Mouse (Mus musculus) bone marrow, adult 2 months (tissue): ENCODE results near the gene Dnajc13. TPM values are rescaled to one million over a fixed set of nuclear protein-coding genes. Genes with fewer than 3 reads are reported as not detected.

Source experiments
- H3K27ac ChIP-seq: fragments of 200-500 bp; 2 replicates; pipeline ENCODE4 v1.5.1; 2012; ENCODE audit warnings: low read depth, mild to moderate bottlenecking, control low read depth, inconsistent platforms, low read length; ENCODE audit not compliant: control insufficient read depth, poor library complexity, insufficient read depth
- H3K4me1 ChIP-seq: fragments of 200-500 bp; 2 replicates; pipeline ENCODE4 v1.6.1; 2011; ENCODE audit warnings: low read length; ENCODE audit not compliant: control insufficient read depth, insufficient read depth
- H3K4me3 ChIP-seq: fragments of 200-500 bp; replicated peaks from 2 replicates; pipeline ENCODE3; 2011; ENCODE audit warnings: mild to moderate bottlenecking, low read depth, low read length, control low read depth; ENCODE audit not compliant: control insufficient read depth
- CTCF ChIP-seq: fragments of 200-500 bp; IDR thresholded peaks from 2 replicates; pipeline ENCODE4 v1.5.1; 2011; ENCODE audit warnings: low read length, control low read depth; ENCODE audit not compliant: control insufficient read depth, insufficient read depth
- POLR2A ChIP-seq: fragments of 200-500 bp; IDR thresholded peaks from 2 replicates; pipeline ENCODE4 v1.6.1; 2011; ENCODE audit warnings: low read depth, mild to moderate bottlenecking, control low read depth, low read length, borderline replicate concordance; ENCODE audit not compliant: control insufficient read depth
- WGBS: fragments of 180-500 bp; shearing (Covaris S2); methylation state at CpG from one replicate; pipeline ENCODE4 v1.1.7; 2018; 5-methylcytosine and 5-hydroxymethylcytosine counted together
- polyA plus RNA-seq: library from polyadenylated mRNA; stranded (reverse); fragments of >200 nt; gene quantifications from 2 replicates; pipeline ENCODE4 v1.2.4, GENCODE M21; 2011; ENCODE audit warnings: low replicate concordance; ENCODE audit not compliant: missing spikeins, insufficient read depth, insufficient read length

Dnajc13 gene
- polyA plus RNA-seq: 10.0 and 15.6 TPM in 2 replicates

DNA sequence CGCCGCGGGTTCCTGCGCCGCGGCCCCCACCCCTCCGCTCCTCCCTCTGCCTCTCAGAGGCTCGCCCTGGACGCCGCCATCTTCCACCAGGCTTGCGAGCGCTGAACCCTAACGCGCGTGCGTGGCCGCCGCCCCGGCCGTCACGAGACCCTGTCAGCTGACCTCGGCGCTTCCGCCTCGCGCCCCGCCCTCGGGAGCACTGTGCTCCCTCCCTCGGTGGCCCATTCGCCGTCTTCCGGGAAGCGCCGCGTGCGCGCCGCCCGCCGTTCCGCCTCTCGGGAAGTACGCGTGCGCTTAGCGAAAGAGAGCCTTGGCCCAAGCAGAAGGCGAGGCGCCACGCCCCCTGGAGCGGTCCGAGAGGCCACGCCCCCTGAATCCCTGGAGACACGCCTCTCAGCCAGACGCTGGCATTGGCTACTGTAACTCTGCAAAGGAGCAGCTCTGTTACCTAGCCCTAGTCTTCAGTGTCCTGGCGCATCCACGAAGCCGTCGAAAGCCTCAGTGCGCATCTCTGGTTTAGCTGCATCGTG lies at the start of gene Dnajc13:
Gene Dnajc13, minus strand, starts transcription at position 108 of the 530 bp plus-strand sequence.
- Histone ChIP-seq H3K27ac (peak within 1 kb of the TSS; percentile 90), H3K4me1 (no peaks in the 10 kb centered on the region; the same call in none of the 2 replicates), H3K4me3 (peak within 1 kb of the TSS; percentile 76)
- under 1% methylated on average over 60 of the region's 60 CpGs for WGBS
- TF ChIP-seq CTCF: no peak
- TF ChIP-seq POLR2A: peak; percentile 56; the same call in 1 of the 2 replicates

DNA sequence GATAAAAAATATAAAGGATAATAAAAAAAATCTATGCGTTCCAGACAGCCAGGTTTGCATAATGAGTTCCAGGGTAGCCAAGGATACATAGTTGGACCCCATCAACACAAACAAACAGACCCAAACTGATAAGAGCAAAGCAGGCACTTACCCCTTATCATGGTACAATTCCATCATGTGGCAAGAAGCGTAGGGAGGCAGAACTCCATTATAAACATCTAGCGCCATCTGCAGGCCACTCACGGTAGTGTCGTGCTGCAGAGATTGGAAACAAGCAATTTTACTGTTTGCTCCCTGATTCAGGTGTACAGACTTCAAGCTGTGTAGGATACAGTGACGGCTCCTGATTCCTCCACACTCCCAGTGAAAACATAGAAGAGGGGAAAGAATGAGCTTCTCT lies 44.0 kb upstream of the Dnajc13 start:
- no peak overlapping the region for H3K27ac ChIP-seq
- H3K4me1 ChIP-seq: no peaks in the 10 kb centered on the region
- TF ChIP-seq CTCF (peak; percentile 78), POLR2A (no peak)
- WGBS: 23% methylated on average over 6 of the region's 6 CpGs
- no peak overlapping the region for H3K4me3 ChIP-seq

DNA sequence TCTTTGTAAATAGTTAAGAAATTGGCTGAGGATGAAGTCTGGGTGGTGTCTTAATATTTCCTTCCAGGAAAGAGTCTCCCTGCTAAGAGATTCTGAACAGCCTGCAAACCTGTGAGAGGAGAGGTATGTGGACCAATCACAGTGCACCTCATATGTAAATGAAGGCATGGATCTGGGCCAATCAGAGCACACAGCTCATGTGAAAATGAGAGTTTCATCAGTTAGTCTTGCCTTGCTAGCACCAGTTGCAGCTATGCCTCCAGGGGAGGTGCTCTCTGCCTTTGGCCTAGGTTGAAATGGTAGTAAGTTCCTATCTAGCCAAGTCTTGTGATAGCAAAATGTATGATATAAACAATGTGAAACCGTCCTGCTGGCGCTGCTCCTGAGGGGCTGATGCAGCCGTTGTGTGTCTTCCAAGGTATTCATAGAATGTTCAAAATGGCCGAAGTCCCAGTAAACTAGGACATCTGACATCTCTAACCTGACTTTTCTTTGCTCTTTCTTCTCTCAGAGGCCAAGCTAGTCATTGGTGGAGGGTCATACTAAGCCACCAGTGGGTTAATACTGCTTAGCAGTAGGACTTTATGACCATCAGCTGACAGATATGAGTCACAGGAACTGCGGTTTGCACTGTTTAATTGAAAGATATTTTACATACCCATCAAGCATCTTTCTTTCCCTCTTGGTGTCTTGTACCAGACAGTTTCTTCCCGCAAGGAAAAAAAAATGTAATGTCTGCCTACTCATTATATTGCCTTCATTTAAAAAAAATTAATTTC lies 42.8 kb upstream of the Dnajc13 start:
- no peak overlapping the region for H3K27ac ChIP-seq
- H3K4me3 ChIP-seq: no peak overlapping the region
- TF ChIP-seq CTCF (no peak), POLR2A (no peak)
- no peaks in the 10 kb centered on the region for H3K4me1 ChIP-seq
- WGBS: 81% methylated on average over 6 of the region's 6 CpGs

DNA sequence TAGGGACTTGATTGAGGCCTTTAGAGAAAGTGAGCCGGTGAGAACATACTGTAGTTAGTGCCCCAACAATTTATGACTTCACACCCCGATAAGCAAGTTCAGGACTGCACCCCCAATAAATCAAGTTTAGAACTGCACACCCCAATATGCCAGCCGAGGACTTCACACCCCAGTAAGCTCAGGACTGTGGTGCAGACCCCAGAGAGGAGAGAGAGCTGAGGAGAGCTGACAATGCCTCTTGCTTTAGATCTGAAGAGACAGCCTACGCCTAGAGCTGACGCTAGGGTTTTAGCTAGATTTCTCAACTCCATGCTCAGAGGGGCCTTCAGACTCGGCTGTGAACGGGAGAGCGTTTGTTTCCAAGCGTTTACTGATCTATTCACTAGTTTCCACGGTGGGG lies 42.1 kb upstream of the Dnajc13 start:
- Histone ChIP-seq H3K4me3 (no peak overlapping the region), H3K4me1 (no peaks in the 10 kb centered on the region), H3K27ac (no peak overlapping the region)
- TF ChIP-seq CTCF (no peak), POLR2A (no peak)
- WGBS: 79% methylated on average over 10 of the region's 10 CpGs

DNA sequence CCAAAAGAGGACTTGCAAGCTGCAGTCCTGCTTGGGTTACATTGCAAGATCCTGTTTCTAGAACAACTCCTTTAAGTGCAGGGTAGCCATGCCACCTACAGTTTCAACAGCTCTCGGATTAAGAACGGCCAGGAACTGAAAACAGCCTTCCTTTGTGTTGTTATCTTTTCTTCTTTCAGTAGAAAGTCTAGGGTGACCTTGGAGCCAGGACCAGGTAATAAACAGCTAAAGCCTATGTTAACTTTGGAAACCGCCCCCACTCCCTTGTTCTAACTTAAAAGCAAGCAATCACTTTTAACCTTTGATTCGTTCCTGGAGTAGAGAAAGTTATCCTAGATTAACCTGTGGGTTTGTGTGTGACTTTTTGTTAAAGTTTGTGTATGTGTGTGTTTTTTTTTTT lies 41.6 kb upstream of the Dnajc13 start:
- Histone ChIP-seq H3K4me1 (no peaks in the 10 kb centered on the region), H3K4me3 (no peak overlapping the region), H3K27ac (no peak overlapping the region)
- WGBS: 79% methylated on average over 4 of the region's 4 CpGs
- no peak for TF ChIP-seq POLR2A
- TF ChIP-seq CTCF: no peak

DNA sequence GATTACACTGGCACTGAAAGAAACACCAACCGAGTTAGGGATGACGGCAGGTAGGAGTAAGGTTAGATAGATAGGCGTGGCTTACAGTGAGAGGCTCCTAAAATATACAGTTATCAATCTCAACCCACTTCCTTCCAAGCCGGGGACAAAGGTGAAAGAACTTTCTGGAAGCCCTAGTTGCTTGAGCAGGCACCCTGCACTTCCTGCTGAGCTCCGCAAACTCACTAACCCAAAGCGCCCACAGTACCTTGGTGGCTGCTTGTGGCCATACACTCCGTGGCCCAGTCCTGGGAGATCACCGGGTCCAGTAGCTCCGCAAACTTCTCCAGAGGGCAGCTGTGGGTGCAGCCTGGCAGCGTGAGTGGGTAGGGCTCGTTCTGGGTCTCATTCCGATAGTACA lies 37.8 kb upstream of the Dnajc13 start:
- WGBS: 73% methylated on average over 12 of the region's 12 CpGs
- no peak overlapping the region for H3K27ac ChIP-seq
- no peaks in the 10 kb centered on the region for H3K4me1 ChIP-seq
- no peak overlapping the region for H3K4me3 ChIP-seq
- TF ChIP-seq CTCF: no peak
- TF ChIP-seq POLR2A: no peak

DNA sequence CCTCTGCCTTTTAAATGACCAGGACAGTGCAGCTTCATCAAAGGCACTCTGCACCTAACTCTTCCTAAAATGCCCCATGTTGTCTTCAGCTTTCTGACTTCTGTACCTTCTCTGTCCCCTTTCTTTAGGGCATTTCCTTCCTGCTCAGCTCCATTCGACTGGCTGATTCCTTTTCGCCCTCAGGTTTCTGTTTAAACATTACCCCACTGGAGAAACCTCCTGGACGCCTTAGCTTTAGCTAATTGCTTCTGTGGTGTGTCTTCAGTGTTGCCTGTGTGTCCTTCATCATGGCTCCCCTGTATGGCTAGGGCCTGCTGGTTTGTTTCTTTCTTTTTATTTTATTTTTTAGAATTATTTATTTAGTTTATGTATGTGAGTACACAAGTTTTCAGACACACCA lies 34.3 kb upstream of the Dnajc13 start:
- TF ChIP-seq POLR2A (no peak), CTCF (no peak)
- Histone ChIP-seq H3K4me1 (no peaks in the 10 kb centered on the region), H3K4me3 (no peak overlapping the region), H3K27ac (no peak overlapping the region)
- WGBS: 64% methylated on average over 3 of the region's 3 CpGs

DNA sequence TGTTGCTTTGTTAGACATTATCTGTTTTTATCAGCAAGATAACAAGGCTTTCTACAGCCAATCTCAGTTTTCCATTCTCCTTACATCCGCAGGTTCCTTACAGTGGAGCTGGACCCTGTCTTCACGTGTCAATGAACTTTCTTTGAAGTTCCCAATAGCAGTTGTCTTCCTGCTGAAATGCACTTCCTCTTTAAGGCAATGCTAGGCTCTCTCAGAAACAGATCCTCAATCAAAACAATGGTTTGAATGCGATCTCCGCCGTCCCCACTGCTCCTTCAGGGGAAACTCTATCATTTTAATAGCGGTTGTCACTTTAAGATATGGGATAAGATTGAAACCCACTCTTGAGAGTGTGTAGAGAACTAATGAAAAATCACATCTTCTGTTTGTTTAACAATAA lies 22.2 kb upstream of the Dnajc13 start:
- H3K27ac ChIP-seq: no peak overlapping the region
- TF ChIP-seq CTCF (no peak), POLR2A (no peak)
- H3K4me3 ChIP-seq: no peak overlapping the region
- no peaks in the 10 kb centered on the region for H3K4me1 ChIP-seq
- 37% methylated on average over 6 of the region's 6 CpGs for WGBS

DNA sequence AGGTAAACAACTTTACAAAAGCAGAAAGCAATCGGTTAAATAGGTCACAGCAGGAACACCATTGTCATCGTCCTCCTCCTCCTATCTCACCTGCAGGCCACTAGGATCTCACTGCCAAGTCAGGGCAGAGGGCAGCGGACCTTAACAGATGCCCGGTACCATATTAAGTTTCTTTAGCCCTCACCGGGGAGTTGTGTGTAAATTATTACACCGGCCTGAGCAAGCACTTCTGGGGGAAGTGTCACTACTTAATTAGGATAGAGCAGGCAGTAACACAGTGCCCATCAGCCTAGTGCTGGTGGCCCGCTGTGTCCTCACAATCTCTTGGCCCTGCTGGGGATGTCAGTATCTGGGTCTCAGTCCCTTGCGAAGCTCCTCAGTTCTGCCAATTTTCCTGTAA lies 19.8 kb upstream of the Dnajc13 start:
- 80% methylated on average over 8 of the region's 8 CpGs for WGBS
- Histone ChIP-seq H3K4me3 (no peak overlapping the region), H3K27ac (no peak overlapping the region), H3K4me1 (no peaks in the 10 kb centered on the region)
- TF ChIP-seq POLR2A: no peak
- TF ChIP-seq CTCF: no peak
